Mouse (Mus musculus): ENCODE data around the gene Slc16a5. TPM values are rescaled to one million over a fixed set of nuclear protein-coding genes. Genes with fewer than 3 reads are reported as not detected.
"Not testable (repeated sequence)": the region's sequence is repeated elsewhere in the genome, so short reads cannot be mapped to it uniquely, and the experiment has no call there.

Slc16a5 gene
- polyA plus RNA-seq, 1 experiment: not detected

GRCm38 (mm10) chr11:115478296-115478938, 16.1 kb downstream of the Slc16a5 start:
- TF ChIP-seq CTCF (IDR thresholded peaks at IDR 0.05; ENCODE audit: low read depth, low read length) (no peak), POLR2A (IDR thresholded peaks at IDR 0.05; ENCODE audit: borderline replicate concordance, low read depth, low read length) (no peak)
- H3K27ac ChIP-seq (ENCODE audit: insufficient read depth, low read depth, low read length): peak overlapping the region; percentile 70
- H3K4me1 ChIP-seq (ENCODE audit: control insufficient read depth, insufficient read depth, low read length): peaks cover 24% of the 10 kb centered on the region
- peak overlapping the region; percentile 17; the same call in 1 of the 2 replicates for H3K4me3 ChIP-seq (ENCODE audit: insufficient read depth, low read length)

GRCm38 (mm10) chr11:115481553-115482259, 19.4 kb downstream of the Slc16a5 start:
- Histone ChIP-seq H3K4me3 (ENCODE audit: insufficient read depth, low read length) (no peak overlapping the region), H3K4me1 (ENCODE audit: control insufficient read depth, insufficient read depth, low read length) (peaks cover 16% of the 10 kb centered on the region), H3K27ac (ENCODE audit: insufficient read depth, low read depth, low read length) (no peak overlapping the region)
- TF ChIP-seq POLR2A (IDR thresholded peaks at IDR 0.05; ENCODE audit: borderline replicate concordance, low read depth, low read length): no peak
- TF ChIP-seq CTCF (IDR thresholded peaks at IDR 0.05; ENCODE audit: low read depth, low read length): no peak

- TF ChIP-seq POLR2A (IDR thresholded peaks at IDR 0.05; ENCODE audit: borderline replicate concordance, low read depth, low read length) (no peak), CTCF (IDR thresholded peaks at IDR 0.05; ENCODE audit: low read depth, low read length) (no peak)
- no peak overlapping the region for H3K27ac ChIP-seq (ENCODE audit: insufficient read depth, low read depth, low read length)
- H3K4me1 ChIP-seq (ENCODE audit: control insufficient read depth, insufficient read depth, low read length): peaks cover 10% of the 10 kb centered on the region
- no peak overlapping the region for H3K4me3 ChIP-seq (ENCODE audit: insufficient read depth, low read length)
Observed at GRCm38 (mm10) chr11:115483278-115483677, 21.0 kb downstream of the Slc16a5 start.

GRCm38 (mm10) chr11:115483726-115484125, 21.5 kb downstream of the Slc16a5 start:
- H3K4me1 ChIP-seq (ENCODE audit: control insufficient read depth, insufficient read depth, low read length): peaks cover 7% of the 10 kb centered on the region
- peak; percentile 74 for TF ChIP-seq CTCF (IDR thresholded peaks at IDR 0.05; ENCODE audit: low read depth, low read length)
- TF ChIP-seq POLR2A (IDR thresholded peaks at IDR 0.05; ENCODE audit: borderline replicate concordance, low read depth, low read length): no peak
- no peak overlapping the region for H3K4me3 ChIP-seq (ENCODE audit: insufficient read depth, low read length)
- H3K27ac ChIP-seq (ENCODE audit: insufficient read depth, low read depth, low read length): no peak overlapping the region

- Histone ChIP-seq H3K4me1 (ENCODE audit: control insufficient read depth, insufficient read depth, low read length) (no peaks in the 10 kb centered on the region), H3K4me3 (ENCODE audit: insufficient read depth, low read length) (no peak overlapping the region), H3K27ac (ENCODE audit: insufficient read depth, low read depth, low read length) (no peak overlapping the region)
- TF ChIP-seq POLR2A (IDR thresholded peaks at IDR 0.05; ENCODE audit: borderline replicate concordance, low read depth, low read length) (no peak), CTCF (IDR thresholded peaks at IDR 0.05; ENCODE audit: low read depth, low read length) (no peak)
Observed at GRCm38 (mm10) chr11:115485155-115485554, 22.9 kb downstream of the Slc16a5 start.

- Histone ChIP-seq H3K27ac (ENCODE audit: insufficient read depth, low read depth, low read length) (no peak overlapping the region), H3K4me1 (ENCODE audit: control insufficient read depth, insufficient read depth, low read length) (peaks cover 3% of the 10 kb centered on the region), H3K4me3 (ENCODE audit: insufficient read depth, low read length) (no peak overlapping the region)
- TF ChIP-seq POLR2A (IDR thresholded peaks at IDR 0.05; ENCODE audit: borderline replicate concordance, low read depth, low read length) (no peak), CTCF (IDR thresholded peaks at IDR 0.05; ENCODE audit: low read depth, low read length) (no peak)
Observed at GRCm38 (mm10) chr11:115488551-115489104, 26.4 kb downstream of the Slc16a5 start.

- no peak overlapping the region for H3K27ac ChIP-seq (ENCODE audit: insufficient read depth, low read depth, low read length)
- peaks cover 3% of the 10 kb centered on the region for H3K4me1 ChIP-seq (ENCODE audit: control insufficient read depth, insufficient read depth, low read length)
- TF ChIP-seq CTCF (IDR thresholded peaks at IDR 0.05; ENCODE audit: low read depth, low read length) (no peak), POLR2A (IDR thresholded peaks at IDR 0.05; ENCODE audit: borderline replicate concordance, low read depth, low read length) (no peak)
- peak overlapping the region; percentile 79 for H3K4me3 ChIP-seq (ENCODE audit: insufficient read depth, low read length)
Observed at GRCm38 (mm10) chr11:115490441-115491355, 28.4 kb downstream of the Slc16a5 start.

- peak within 1 kb of the TSS; percentile 79 for H3K4me3 ChIP-seq (ENCODE audit: insufficient read depth, low read length)
- H3K27ac ChIP-seq (ENCODE audit: insufficient read depth, low read depth, low read length): peak within 1 kb of the TSS; percentile 59
- H3K4me1 ChIP-seq (ENCODE audit: control insufficient read depth, insufficient read depth, low read length): peaks cover 4% of the 10 kb centered on the region
- TF ChIP-seq CTCF (IDR thresholded peaks at IDR 0.05; ENCODE audit: low read depth, low read length): peak; percentile 78
- no peak for TF ChIP-seq POLR2A (IDR thresholded peaks at IDR 0.05; ENCODE audit: borderline replicate concordance, low read depth, low read length)
Observed at GRCm38 (mm10) chr11:115491356-115492083, 29.2 kb downstream of the Slc16a5 start, which contains the start of gene Nt5c. Gene Nt5c, minus strand, starts transcription at chr11:115491862.

- peaks cover 4% of the 10 kb centered on the region for H3K4me1 ChIP-seq (ENCODE audit: control insufficient read depth, insufficient read depth, low read length)
- H3K27ac ChIP-seq (ENCODE audit: insufficient read depth, low read depth, low read length): no peak overlapping the region
- H3K4me3 ChIP-seq (ENCODE audit: insufficient read depth, low read length): peak overlapping the region; percentile 79
- no peak for TF ChIP-seq POLR2A (IDR thresholded peaks at IDR 0.05; ENCODE audit: borderline replicate concordance, low read depth, low read length)
- no peak for TF ChIP-seq CTCF (IDR thresholded peaks at IDR 0.05; ENCODE audit: low read depth, low read length)
Observed at GRCm38 (mm10) chr11:115492387-115492786, 30.1 kb downstream of the Slc16a5 start.

GRCm38 (mm10) chr11:115496559-115496958, 34.3 kb downstream of the Slc16a5 start:
- H3K4me1 ChIP-seq (ENCODE audit: control insufficient read depth, insufficient read depth, low read length); H3K4me3 ChIP-seq (ENCODE audit: insufficient read depth, low read length); H3K27ac ChIP-seq (ENCODE audit: insufficient read depth, low read depth, low read length): not testable (repeated sequence)
